Comparison of ENCODE assay signal across 8 mouse cellular contexts in the genomic region with DNA sequence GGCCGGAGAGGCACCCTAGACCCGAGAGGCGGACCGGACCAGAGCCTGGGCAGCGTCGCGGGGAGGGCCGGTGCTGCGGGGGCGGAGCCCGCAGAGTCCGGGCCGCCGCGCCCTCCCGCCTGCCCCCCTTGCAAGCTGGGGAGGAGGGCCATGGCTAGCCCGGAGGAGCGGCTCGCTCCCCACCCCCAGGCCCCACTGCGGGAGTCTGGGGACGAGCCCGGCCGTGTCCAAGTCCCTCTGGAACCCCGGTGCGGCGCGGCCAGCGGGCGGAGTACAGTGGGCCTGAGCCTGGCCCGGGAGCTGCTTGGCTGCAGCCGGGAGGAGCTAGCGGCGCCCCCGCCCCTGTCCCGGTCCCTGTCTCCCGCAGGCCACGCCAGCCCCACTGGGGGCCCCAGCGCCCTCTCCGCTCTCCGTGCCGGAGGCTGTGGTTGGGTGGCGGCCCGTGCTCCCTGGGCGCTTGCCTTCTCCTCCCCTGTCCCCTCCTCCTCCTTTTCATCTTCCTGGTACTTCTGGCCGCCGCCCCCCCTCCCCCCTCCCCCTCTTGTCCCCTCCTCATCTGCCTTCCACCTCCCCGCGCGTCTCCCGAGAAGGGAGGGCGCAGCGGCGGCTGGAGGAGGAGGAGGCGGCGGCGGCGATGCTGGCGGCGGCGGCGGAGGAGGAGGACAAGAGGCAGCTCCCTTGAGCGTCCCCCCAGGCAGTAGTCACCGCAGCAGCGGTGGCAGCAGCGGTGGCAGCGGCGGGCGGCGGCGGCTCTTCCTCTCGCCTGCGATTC.
DNase-seq lines count a peak whose midpoint lies in the region; ATAC-seq lines count a peak whose summit lies in the region.

No protein-coding gene starts in this region.

- H3K27ac ChIP-seq in embryonic facial prominence, embryonic 13.5 days, result peak overlapping the region; percentile 48; the same call in 1 of the 2 replicates
- peak overlapping the region; percentile 52 for H3K27ac ChIP-seq in heart, embryonic 11.5 days (ENCODE audit: low read depth, low read length)
- H3K27ac ChIP-seq in kidney, embryonic 16.5 days (ENCODE audit: low read length), result peak overlapping the region; percentile 52; the same call in 1 of the 2 replicates
- H3K27ac ChIP-seq in liver, embryonic 11.5 days (ENCODE audit: low read depth, low read length), result no peak overlapping the region; the same call in 1 of the 2 replicates

- H3K9me3 ChIP-seq in embryonic facial prominence, embryonic 13.5 days, result no peaks in the 10 kb centered on the region
- no peaks in the 10 kb centered on the region for H3K9me3 ChIP-seq in heart, embryonic 11.5 days (replicated peaks; ENCODE audit: control insufficient read depth, low read length)
- no peaks in the 10 kb centered on the region for H3K9me3 ChIP-seq in kidney, embryonic 16.5 days (ENCODE audit: low read length)
- H3K9me3 ChIP-seq in liver, embryonic 11.5 days (ENCODE audit: control insufficient read depth, low read length), result no peaks in the 10 kb centered on the region

- under 1% methylated on average over 38 of the region's 72 CpGs for WGBS in embryonic facial prominence, embryonic 13.5 days
- under 1% methylated on average over 33 of the region's 72 CpGs for WGBS in heart, embryonic 11.5 days (ENCODE audit: insufficient replicate concordance)
- under 1% methylated on average over 42 of the region's 72 CpGs for WGBS in kidney, embryonic 16.5 days
- 1% methylated on average over 39 of the region's 72 CpGs for WGBS in liver, embryonic 11.5 days

- H3K4me2 ChIP-seq in embryonic facial prominence, embryonic 13.5 days, result peak overlapping the region; percentile 97
- H3K4me2 ChIP-seq in heart, embryonic 11.5 days, result peak overlapping the region; percentile 99
- peak overlapping the region; percentile 97 for H3K4me2 ChIP-seq in kidney, embryonic 16.5 days (replicated peaks; ENCODE audit: low read depth, low read length)
- peak overlapping the region; percentile 78 for H3K4me2 ChIP-seq in liver, embryonic 11.5 days

- peak overlapping the region; percentile 69 for H3K4me3 ChIP-seq in embryonic facial prominence, embryonic 13.5 days
- H3K4me3 ChIP-seq in heart, embryonic 11.5 days (ENCODE audit: low read depth, low read length), result peak overlapping the region; percentile 75
- H3K4me3 ChIP-seq in kidney, embryonic 16.5 days (ENCODE audit: low read length), result peak overlapping the region; percentile 69
- H3K4me3 ChIP-seq in liver, embryonic 11.5 days (ENCODE audit: low read depth, low read length), result peak overlapping the region; percentile 64

- H3K9ac ChIP-seq in embryonic facial prominence, embryonic 13.5 days, result peak overlapping the region; percentile 75
- H3K9ac ChIP-seq in heart, embryonic 11.5 days (ENCODE audit: low read depth, low read length), result peak overlapping the region; percentile 71
- peak overlapping the region; percentile 73 for H3K9ac ChIP-seq in kidney, embryonic 16.5 days (replicated peaks; ENCODE audit: low read length)
- H3K9ac ChIP-seq in liver, embryonic 11.5 days (ENCODE audit: low read depth, low read length), result peak overlapping the region; percentile 43

- H3K36me3 ChIP-seq in embryonic facial prominence, embryonic 13.5 days, result no peaks in the 10 kb centered on the region
- H3K36me3 ChIP-seq in heart, embryonic 11.5 days (ENCODE audit: control insufficient read depth, insufficient read depth, low read length), result no peaks in the 10 kb centered on the region
- no peaks in the 10 kb centered on the region for H3K36me3 ChIP-seq in kidney, embryonic 16.5 days (ENCODE audit: insufficient read depth, low read length)
- H3K36me3 ChIP-seq in liver, embryonic 11.5 days (ENCODE audit: control insufficient read depth, insufficient read depth, low read length), result no peaks in the 10 kb centered on the region

- peak; percentile 67 for ATAC-seq in embryonic facial prominence, embryonic 13.5 days (ENCODE audit: insufficient number of reproducible peaks, insufficient read depth, low FRiP score, low TSS enrichment, low read depth)
- ATAC-seq in heart, embryonic 11.5 days (replicated peaks; ENCODE audit: insufficient number of reproducible peaks, low FRiP score, low TSS enrichment), result peak; percentile 82
- ATAC-seq in kidney, embryonic 16.5 days (ENCODE audit: low FRiP score, low TSS enrichment), result peak; percentile 89
- peak; percentile 80 for ATAC-seq in liver, embryonic 11.5 days (replicated peaks; ENCODE audit: low FRiP score)

- H3K4me1 ChIP-seq in embryonic facial prominence, embryonic 13.5 days, result peaks cover 23% of the 10 kb centered on the region
- H3K4me1 ChIP-seq in heart, embryonic 11.5 days (ENCODE audit: control insufficient read depth, insufficient read depth, low read length), result peaks cover 8% of the 10 kb centered on the region
- H3K4me1 ChIP-seq in kidney, embryonic 16.5 days (ENCODE audit: insufficient read depth, low read length), result peaks cover 20% of the 10 kb centered on the region
- peaks cover 5% of the 10 kb centered on the region; the same call in 1 of the 2 replicates for H3K4me1 ChIP-seq in liver, embryonic 11.5 days (replicated peaks; ENCODE audit: control insufficient read depth, insufficient read depth, low read length)

- H3K27me3 ChIP-seq in embryonic facial prominence, embryonic 13.5 days, result peaks cover 82% of the 10 kb centered on the region
- H3K27me3 ChIP-seq in heart, embryonic 11.5 days (ENCODE audit: control insufficient read depth, insufficient read depth, low read length), result peaks cover 79% of the 10 kb centered on the region
- peaks cover 58% of the 10 kb centered on the region for H3K27me3 ChIP-seq in kidney, embryonic 16.5 days (ENCODE audit: insufficient read depth, low read length)
- peaks cover 83% of the 10 kb centered on the region for H3K27me3 ChIP-seq in liver, embryonic 11.5 days (replicated peaks; ENCODE audit: control insufficient read depth, insufficient read depth, low read length)

- peak; percentile 53 for DNase-seq in left cerebral cortex, adult 11 months (ENCODE audit: low spot score)
- no peak for DNase-seq in left cerebral cortex, adult 9 months (ENCODE audit: low spot score in 2 of 2)
- peak; percentile 66 for DNase-seq in liver, embryonic 11.5 days (ENCODE audit: low spot score)
- DNase-seq in neural tube, embryonic 10.5 days (ENCODE audit: extremely low spot score, low spot score), result peak; percentile 86
- peak; percentile 26 to 29 for DNase-seq in thymus, adult 18-20 months

Comparison
In these comparisons a context has a peak if more than half of its experiments do, and no peak if none do; other contexts are left out.
1. DNase-seq: peak in left cerebral cortex, adult 11 months (single experiment), liver, embryonic 11.5 days (single experiment), neural tube, embryonic 10.5 days (single experiment) and thymus, adult 18-20 months (2 of 2); none in left cerebral cortex, adult 9 months (0 of 2).
2. Peak in every context shown above with its lines, with median percentiles within 50 percentile points of each other: ATAC-seq, H3K4me2 ChIP-seq, H3K4me3 ChIP-seq and H3K9ac ChIP-seq.